Mouse (Mus musculus): ENCODE measurements around the gene Ralbp1.

Ralbp1 gene

DNA sequence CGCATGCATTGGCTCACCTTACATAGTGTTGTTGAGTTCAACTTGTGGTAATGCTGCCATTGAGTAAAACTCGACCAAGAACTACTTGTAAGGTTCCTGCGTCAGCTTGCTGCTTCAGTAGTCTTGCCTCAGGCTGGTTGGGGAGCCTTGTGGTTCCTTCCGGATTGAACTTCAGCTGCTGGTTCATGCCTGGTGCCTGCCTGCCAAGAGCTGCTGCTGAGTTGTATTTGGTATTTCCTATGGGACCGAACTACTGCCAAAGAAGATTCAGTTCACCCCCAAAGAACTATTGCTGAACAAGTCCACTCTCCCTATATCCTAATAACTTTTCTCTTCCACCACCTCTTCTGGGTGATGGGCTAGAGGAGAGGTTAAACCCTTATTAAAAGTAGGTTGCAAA, 3.9 kb upstream of the Ralbp1 start:
- no peak for DNase-seq

DNA sequence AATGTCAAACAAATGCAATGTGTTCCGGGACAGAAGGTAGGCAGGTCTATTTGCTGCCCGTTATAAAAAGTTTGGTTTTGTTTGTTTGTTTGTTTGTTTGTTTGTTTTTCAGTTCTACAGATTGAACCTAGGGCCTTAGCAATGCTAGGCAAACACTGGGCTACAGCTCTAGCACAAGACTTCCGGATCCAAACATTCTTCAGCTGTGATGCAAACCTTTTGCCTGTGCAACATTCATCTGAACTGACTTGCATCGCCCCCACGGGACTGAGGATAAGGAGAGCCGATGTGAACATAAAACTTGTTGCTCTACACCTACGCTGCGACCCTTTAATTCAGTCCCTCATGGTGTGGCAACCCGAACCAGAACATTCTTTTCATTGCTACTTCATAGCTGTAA, 973 bp upstream of the Ralbp1 start:
- no peak for DNase-seq

DNA sequence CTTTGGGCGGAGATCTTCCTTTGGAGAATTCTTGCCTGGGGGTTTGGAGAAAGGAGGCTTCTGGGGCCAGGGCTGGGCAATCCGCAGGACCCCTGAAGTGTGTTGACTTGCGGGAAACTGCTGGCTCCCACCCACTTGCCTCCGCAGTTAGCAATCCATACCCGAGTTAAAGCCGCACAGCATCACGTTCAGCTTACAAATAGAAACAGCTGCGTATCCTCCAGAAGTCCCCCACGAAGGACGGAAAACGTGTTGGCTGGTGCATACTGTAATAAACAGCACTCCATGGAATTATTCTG, 251 bp downstream of the Ralbp1 start:
- DNase-seq, result no peak

DNA sequence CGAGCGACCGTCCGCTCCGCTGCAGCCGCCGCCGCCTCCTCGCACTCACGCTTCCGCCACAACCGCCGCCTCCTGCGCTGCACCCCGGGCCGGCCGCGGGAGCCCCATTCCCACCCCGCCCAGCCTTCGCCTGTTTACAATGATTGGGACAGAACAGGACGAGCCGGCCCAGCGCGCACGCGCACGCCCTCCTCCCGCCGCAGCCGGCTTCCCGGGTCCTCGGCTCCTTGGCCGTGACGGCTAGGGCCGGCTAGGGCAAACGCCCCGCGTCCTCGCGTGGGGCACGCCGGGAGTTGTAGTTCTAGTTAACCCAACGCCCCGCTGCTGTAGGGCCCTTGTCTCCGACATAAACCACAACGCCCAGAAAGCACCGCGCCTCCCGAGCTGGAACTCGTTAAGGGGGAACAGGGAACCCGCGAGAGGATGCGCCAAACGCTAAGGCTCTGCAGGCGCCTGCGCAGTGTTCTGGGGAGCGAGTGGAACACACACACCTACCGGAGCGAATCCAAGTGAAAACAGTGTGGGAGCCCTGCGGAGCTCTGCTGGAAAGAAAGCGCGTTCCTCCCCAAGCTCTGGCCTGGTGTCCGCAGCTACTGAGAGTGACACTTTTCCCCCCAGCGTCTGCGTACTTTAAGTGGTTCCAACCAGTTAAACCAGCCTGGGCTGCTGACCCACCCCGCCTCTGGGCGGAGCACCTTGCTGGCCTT, 754 bp downstream of the Ralbp1 start:
- peak; percentile 99 for DNase-seq

DNA sequence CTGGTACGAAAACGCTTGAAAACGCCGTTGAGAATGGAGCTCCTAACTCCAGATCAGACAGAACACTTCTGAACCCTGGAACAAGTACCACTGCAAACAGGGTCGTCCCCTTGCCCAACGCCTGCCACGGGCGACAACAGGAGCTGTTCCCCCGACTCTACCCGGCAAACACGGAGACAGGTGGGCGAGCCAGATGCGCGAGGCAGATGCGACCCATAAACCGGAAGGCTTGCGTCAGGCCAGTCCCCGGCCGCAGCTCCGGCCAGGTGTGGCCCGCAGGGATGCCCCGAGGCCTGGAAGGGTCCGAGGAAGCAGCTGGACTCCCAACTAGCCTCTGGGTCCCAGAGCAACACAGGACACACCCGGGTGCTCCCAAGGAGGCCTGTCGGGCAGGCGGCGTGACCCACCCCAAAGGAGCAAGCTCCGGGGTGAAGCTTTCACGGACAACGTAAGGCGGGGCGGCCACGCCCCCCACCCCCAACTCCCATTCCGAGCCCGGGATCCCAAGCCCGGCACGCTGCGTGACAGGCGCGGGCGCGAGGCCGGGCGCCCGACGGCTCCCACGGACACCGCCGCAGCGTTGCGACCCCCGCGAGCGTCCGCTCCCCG, 1.4 kb downstream of the Ralbp1 start:
- DNase-seq, result no peak

DNA sequence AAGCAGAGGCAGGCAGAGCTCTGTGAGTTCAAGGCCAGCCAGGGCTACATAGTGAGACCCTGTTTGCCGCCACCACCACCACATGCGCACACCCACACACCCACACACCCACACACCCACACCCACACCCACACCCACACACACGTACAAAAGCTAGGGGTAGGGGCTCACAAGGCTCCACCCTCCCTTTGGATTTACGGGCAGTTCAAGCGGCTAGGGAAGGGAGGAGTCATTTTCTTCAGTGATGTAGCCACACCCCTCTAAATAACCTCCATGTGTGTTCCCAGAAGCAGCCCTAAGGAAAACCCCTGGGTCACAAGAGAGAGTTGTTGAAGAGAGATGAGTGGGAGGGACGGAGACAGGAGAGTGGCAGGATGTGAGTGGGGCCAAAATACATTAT, 8.6 kb downstream of the Ralbp1 start:
- DNase-seq, result no peak

DNA sequence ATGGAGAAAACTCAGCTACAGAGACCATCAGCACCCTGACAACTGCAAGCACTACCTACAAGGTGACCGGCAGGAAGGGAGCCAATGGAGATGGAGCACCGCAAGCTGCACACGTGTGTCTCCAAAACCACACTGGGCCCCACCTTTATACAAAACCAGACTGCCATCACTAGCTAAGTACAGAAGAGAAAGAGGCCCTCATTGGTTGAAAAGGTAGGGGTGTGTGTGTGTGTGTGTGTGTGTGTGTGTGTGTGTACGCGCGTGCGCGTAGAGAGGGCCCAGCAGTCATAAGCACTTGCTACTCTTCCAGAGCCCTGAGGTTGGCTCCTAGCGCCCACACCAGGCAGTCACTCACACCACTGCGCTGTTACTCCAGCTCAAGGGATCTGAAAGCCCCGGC, 11.8 kb downstream of the Ralbp1 start:
- DNase-seq, result no peak

DNA sequence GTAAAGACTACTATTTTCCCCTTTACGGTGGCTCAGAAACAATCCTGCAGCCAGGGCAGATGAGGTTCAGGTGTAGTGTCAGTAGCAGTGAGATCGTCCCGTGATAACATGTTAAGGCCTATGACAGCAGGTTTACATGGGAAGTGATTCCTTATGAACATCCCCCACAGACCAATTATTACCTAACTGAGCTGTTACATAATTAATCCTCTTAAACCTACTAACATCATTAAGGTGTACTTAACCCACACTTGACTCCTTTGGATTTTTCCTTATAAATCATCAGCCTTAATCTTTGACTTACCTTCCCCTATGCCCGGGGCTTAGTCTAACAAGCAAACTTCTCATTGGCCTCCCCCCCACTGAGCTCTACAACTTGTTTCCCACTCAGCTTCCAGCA, 12.4 kb downstream of the Ralbp1 start:
- no peak for DNase-seq

GRCm38 (mm10) chr17:65872652-65873051, 12.9 kb downstream of the Ralbp1 start:
- peak; percentile 51 for DNase-seq

GRCm38 (mm10) chr17:65872051-65872450, 13.5 kb downstream of the Ralbp1 start:
- no peak for DNase-seq

GRCm38 (mm10) chr17:65871641-65872041, 14.0 kb downstream of the Ralbp1 start:
- DNase-seq, result no peak

GRCm38 (mm10) chr17:65870146-65870545, 15.5 kb downstream of the Ralbp1 start:
- peak; percentile 64 for DNase-seq

- no peak for DNase-seq
Observed at GRCm38 (mm10) chr17:65869720-65870119, 15.9 kb downstream of the Ralbp1 start.

GRCm38 (mm10) chr17:65867996-65868395, 17.6 kb downstream of the Ralbp1 start:
- DNase-seq, result no peak

DNA sequence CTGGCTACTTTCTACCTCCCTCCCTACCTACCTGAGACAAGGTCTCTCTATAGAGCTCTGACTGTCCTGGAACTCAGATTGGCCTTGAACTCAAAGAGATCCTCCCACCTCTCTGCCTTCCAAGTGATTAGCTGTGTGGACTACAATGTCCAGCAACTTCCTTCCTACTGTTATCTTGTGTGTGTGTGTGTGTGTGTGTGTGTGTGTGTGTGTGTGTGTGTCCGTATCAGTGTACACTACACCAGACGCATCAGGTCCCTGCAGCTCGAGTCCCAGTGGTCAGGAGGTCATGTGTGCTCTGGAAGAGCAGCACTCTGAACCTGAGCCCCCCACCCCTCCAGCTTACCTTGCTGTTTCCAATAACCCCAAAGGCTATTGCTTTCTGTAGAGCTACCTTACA, 19.4 kb downstream of the Ralbp1 start:
- no peak for DNase-seq

- DNase-seq, result no peak
Observed at GRCm38 (mm10) chr17:65865265-65865664, 20.3 kb downstream of the Ralbp1 start.

DNA sequence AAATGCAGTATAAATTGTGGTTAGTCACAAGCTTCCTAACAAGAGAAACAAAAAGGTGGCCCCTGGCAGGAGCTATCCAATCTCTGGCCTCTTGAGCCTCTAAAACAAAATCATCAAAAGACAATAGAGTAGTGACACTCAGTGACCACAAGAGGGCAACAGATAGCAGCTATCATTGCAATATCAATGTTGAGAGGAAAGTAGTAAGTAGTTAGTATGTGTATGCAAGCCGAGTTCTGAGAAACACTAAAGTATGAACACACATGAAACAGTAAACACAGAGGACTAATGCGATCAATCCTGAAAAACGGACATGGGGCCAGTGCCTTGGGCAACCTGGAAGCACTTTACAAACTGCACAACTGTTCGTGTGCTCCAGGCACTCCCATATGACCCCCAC, 20.9 kb downstream of the Ralbp1 start:
- DNase-seq, result no peak

DNA sequence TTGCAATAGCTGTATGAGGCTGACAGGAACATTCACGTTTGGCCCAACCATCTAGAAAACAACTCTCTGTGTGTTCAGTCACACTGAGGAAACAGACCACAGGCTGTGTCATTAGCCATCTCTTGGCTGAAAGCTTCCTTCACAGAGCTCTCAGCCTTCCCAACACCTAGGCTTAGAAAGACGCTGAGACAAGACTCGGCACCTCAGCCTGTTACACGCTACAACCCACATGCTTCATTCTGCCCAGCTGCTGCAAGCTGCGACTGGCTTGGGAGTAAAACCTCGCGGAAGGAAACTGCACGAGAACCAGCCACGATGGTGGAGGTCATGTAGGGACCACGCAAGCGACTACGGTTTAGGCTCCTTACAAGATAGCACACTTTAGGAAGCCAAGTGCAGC, 21.8 kb downstream of the Ralbp1 start:
- DNase-seq, result no peak

GRCm38 (mm10) chr17:65862579-65862978, 23.0 kb downstream of the Ralbp1 start:
- no peak for DNase-seq

- no peak for DNase-seq
Observed at GRCm38 (mm10) chr17:65857617-65858016, 28.0 kb downstream of the Ralbp1 start.

- DNase-seq, result no peak
Observed at GRCm38 (mm10) chr17:65854006-65854405, 31.6 kb downstream of the Ralbp1 start.

DNA sequence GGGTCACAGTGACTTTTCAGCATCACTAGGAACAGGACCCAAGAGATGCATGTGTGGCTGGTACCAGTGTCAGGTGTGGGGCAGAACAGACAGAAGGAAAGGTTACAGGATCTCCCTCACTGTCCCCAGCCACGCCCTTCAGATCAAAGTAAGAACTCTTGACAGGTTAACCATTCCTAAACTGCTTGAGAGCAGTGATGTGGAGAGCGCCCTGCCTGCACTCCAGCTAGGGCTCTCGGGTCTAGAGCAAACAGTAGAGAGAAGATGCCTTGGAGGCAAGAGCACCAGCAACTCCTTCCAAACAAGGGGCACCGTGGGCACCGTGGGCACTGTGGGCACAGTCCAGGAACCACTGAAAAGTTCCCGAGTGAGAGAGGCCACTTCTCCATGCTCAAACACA, 32.3 kb downstream of the Ralbp1 start:
- no peak for DNase-seq

- no peak for DNase-seq
Observed at GRCm38 (mm10) chr17:65851749-65852148, 33.8 kb downstream of the Ralbp1 start.

DNA sequence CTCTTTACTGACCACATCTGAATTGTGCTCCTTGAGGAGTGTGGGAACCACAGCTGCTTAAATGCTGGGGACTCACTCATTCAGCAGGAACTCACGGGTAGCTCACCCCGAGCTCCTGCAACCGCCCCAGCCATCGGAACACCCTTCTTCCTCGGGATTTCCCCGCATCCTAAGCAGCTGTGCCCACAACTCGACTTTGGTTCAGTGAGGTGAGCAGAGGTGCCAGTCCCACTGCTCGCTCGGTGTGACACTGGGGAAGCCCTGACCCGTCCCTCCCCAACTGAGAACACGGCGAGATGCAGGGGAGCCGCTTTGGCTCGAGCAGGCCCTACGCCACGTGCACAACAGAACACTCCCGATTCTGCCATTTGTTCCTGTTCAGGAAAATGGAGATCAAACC, 35.1 kb downstream of the Ralbp1 start:
- no peak for DNase-seq

Data from cerebellum, adult 8-10 months (tissue).